Mouse (Mus musculus): Measurements from ENCODE around the gene Cfap221.

Cfap221 gene

GRCm38 (mm10) chr1:120006844-120007790, 10.1 kb upstream of the Cfap221 start, which contains the start of gene Sctr:
TSS of gene Sctr (plus strand) at chr1:120006894.
- no peak for DNase-seq (ENCODE audit: low read depth, low spot score)

DNA sequence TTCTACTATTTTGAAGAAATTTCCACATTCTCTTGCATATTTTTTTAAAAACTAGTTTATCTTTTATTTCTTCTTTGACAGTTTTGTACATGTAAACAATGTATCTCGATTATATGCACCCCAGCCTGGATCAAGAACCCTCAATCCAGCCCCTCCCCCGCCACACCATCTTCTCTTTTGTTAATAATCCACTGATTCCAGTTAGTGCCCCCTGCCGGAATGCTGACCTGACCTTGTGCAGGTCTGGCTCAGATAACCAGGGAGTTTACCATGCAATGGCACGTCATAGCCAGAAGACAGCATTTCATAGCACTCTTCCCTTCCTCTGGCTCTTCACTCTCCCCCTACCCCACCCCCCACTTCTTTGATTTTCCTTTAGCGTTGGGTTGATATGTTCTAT, 610 bp upstream of the Cfap221 start:
- DNase-seq (ENCODE audit: low read depth, low spot score), result no peak

- DNase-seq (ENCODE audit: low read depth, low spot score), result no peak
Observed at GRCm38 (mm10) chr1:119986555-119986954, 10.5 kb downstream of the Cfap221 start.

DNA sequence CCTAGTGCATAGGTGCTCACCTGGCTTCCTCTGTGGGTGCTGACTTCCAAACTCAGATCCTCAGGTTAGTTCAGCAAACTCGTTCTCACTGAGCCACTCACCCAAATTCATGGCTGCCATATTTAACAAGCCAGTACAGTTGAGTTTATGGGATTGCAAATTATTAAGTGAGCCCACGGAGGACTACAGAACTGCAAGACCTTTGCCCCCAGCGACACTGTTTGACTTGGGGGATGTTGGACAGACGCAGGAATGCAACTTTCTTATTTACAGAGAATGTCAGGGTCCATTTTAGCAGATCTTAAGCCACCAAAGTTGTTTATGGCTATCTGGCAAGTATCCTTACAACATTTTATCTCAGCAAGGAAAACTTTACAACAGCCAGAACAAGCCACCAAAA, 21.9 kb downstream of the Cfap221 start:
- no peak for DNase-seq (ENCODE audit: low read depth, low spot score)

DNA sequence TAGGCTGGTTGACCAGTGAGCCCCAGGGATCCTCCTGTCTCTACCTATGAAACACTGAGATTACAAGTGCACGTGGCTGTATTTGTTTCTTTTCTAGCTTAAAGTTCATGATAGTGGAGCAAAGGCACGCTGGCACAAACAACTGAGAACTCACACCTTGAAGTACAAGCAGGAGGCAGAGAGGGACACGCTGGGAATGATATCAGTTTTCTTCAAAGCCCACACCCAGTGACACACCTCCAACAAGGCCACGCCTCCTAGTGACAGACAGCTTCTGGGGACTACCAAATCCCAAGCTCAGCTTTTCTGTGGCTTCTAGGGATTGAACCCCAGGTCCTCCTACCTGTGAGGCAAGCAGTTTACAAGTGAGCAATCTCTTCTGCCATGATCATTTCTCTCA, 23.9 kb downstream of the Cfap221 start:
- no peak for DNase-seq (ENCODE audit: low read depth, low spot score)

DNA sequence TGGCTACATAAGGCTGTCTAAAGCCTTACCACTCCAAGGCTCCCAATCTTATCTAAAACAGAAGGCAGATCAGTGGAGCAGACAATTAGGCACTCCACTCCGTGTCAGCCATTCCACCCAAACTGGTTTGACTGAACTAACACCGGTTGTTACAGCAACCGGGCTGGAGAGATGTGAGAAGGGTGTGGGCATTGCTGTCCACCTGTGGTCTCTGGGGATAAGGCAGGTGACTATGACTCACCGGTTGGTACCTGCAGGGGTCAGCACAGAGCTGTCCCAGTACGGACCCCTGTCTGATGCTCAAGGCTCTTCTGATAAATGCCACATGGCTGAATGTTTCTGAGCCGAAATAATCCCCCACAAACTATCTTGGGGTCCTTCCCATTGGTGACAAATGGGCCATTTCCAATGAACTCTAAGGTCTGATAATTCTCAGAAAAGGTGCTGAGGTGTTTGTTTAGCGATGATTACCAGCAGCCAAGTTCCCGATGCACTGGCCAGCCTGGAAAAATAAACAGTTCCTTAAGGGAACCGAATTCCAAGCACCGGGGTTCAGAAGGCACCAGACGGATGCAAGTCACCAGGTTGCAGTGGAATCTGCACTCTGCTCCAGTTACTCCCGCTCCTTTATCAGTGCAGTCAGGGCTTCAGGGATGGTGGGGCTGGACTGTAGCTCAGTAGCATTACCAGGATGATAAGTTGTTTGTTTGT, 31.1 kb downstream of the Cfap221 start:
- DNase-seq (ENCODE audit: low read depth, low spot score), result no peak

- no peak for DNase-seq (ENCODE audit: low read depth, low spot score)
Observed at GRCm38 (mm10) chr1:119959920-119960319, 37.1 kb downstream of the Cfap221 start.

DNA sequence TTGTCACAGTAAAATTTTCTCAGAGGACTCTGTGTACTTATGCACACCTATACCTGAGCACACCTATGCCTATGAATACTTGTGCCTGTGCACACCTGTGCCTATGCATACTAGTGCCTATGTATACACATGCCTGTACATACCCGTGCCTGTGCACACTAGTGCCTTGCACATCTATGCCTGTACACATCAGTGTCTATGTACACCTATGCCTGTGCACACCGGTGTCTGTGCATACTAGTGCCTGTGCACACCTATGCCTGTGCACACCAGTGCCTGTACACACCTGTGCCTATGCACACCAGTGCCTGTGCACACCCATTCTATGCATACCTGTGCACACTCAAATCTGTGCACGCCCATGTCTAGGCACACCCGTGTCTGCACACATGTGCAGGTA, 37.6 kb downstream of the Cfap221 start:
- DNase-seq (ENCODE audit: low read depth, low spot score), result no peak

GRCm38 (mm10) chr1:119957716-119958222, 39.3 kb downstream of the Cfap221 start:
- DNase-seq (ENCODE audit: low read depth, low spot score), result no peak

DNA sequence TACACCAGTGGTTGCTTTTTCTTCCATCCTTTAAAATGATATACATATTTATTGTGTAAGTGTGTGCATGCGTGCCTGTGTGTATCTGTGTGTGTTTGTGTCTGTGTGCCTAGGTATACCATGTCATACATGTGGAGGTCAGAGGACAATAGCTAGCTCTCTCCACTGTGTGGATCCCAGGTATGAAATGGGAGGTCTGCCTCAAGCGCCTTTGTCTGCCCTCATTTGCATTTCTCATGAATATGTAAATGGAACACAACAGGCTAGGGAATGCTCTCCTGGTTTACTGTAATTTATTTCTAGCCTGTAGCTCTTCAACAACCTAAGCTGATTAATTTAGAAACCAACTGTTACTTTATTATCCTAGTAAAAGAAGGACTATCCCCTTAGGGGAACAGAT, 42.4 kb downstream of the Cfap221 start:
- DNase-seq (ENCODE audit: low read depth, low spot score), result no peak

DNA sequence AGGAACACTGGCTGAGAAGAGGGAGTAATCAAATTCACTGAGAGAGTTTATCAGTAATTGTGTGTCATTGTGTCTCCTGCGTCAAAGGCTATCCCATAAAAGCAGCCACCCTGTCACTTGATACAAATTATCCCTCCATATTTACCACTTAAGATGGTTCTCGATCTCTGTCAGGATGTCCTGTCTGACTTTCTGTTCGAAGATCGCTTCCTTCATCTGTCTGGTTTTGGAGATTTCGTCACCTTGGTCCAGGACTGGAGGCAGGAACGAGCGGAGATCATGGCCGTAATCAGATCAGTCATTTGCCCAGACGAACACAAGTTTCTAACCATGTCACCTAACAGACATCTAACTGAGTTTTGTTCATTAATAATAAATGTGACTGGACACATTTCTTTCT, 43.6 kb downstream of the Cfap221 start:
- no peak for DNase-seq (ENCODE audit: low read depth, low spot score)

DNA sequence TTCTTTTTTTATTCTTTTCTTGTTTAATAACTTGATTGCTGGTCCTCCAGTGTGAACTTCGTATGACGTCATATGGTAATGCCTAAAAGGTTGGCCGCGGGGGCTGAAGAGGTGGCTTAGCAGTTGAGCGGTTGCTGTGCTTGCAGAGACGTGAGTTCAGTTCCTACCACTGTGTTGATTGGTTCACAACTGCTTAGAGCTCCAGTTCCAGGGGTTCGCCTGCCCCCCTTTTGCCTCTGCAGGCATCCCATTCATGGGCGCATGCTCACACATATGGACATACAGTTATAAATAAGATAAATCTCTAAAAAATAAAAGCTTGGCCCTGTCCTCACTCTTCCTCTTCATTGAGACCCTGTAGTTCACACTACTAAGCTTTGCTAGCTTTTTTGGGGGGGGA, 46.9 kb downstream of the Cfap221 start:
- DNase-seq (ENCODE audit: low read depth, low spot score), result no peak

- no peak for DNase-seq (ENCODE audit: low read depth, low spot score)
Observed at GRCm38 (mm10) chr1:119936861-119937260, 60.2 kb downstream of the Cfap221 start.

DNA sequence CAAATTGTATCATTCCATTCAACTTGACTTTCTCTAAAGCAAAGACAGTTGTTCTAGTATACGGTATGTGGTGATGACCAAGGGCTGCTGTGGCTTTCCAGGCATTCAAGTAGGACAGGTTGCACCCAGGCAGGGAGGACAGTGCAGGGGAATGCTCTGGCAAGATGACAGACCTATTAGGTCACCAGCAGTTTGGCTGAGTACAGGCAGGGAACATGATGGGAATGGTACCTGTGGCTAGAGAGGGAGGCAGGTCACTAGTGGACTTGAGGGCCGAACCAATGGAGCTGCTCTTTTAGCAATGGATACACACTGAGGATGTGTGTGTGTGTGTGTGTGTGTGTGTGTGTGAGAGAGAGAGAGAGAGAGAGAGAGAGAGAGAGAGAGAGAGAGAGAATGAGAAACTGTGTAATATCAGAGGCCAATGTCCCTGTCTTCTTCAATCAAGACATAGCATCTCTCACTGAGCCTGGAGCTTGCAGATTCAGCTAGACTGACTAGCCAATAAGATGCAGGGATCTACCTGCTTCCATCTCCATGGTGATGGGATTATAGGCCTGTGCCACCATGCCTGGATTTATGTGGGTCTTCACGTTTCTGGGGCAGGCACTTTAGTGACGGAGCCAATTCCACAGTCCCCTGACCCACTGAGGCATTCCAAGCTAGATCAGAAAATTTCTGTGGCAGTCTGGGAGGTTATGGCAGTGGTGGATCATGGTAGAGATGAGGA, 65.4 kb downstream of the Cfap221 start:
- DNase-seq (ENCODE audit: low read depth, low spot score), result no peak

DNA sequence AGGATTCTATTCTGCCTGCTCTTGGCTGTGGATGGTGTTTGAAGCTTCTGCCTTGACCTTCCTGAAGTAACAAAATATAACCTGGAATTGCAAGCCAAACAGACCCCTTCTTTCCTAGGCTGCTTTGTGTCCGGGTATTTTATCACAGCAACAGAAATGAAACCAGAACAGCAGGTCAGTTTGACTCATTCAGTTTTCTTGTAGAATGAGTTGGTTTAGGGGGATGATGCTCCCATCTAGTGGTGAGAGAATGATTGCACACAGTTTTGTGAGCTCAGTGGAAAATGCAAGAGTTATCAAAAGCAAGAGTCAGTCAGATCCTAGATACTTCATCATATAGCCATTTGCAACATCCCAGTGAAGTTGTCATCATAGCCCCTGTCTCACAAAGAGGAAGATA, 67.3 kb downstream of the Cfap221 start:
- peak; percentile 43 for DNase-seq (ENCODE audit: low read depth, low spot score)

- DNase-seq (ENCODE audit: low read depth, low spot score), result peak; percentile 54
Observed at GRCm38 (mm10) chr1:119919299-119919698, 77.7 kb downstream of the Cfap221 start.

DNA sequence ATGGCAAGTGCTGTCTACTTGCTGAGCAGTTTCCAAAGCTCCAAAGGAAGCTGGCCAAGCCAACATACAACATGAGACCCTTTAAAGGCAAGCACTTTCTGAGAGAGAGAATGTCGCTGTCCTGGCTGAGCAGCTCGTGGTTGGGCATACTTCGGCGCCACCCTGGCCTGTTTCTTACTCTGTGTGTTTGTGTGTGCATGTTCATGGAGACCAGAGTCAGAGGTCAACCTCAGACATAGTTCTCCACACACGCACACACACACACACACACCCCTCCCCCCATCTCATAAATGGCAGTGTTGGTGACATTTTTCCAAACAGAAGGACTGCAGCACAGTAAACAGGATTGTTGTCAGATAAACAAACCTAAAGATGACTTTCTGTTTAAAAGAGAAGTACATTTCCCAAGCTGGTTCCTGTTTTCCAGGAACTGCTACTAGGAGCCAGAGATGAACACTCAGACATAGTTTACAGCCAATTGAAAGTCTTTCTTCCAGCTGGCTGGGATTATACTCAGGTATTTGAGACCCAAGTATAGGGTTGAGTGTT, 80.1 kb downstream of the Cfap221 start:
- no peak for DNase-seq (ENCODE audit: low read depth, low spot score)

DNA sequence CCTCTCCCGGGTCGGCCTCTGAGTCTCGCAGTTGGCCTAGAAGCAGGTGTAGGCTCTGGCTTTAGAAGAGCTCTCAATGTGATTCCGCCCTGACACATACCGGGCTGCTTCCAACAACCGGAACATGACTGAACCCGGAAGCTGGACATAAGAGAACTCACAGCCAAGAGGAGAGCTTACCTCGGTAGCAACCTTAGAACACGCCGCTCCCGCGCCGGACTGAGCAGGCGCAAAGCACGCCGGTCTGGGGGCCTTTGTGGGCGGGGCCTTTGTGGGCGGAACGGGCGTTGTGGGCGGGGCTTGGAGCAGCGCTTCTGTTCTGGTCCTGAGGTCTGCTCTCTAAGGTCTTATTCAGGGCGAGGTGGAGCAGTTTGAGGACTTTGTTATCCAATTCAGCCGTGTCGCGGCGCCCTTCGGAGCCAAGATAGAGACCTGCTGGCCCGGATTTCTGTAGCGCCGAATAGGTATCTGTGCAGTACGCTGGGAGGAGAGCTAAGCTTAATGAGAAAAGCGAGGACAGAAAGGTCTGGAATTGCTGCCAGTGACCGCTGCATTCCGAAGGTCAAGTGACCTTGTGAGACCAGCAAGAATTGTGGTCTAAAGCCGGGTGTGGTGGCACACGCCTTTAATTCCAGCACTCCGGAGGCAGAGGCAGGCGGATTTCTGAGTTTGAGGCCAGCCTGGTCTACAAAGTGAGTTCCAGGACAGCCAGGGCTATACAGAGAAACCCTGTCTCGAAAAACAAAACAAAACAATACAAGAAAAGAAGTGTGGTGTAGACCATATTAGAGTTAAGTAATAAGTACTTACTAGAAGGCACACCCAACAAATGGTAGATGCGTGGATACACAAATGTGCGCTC, 83.8 kb downstream of the Cfap221 start, which contains the start of gene Tmem177:
Gene Tmem177 (minus strand): TSS at position 256 of the 862 bp plus-strand sequence.
- peak; percentile 95 for DNase-seq (ENCODE audit: low read depth, low spot score)

GRCm38 (mm10) chr1:119907206-119907748, 89.8 kb downstream of the Cfap221 start:
- DNase-seq (ENCODE audit: low read depth, low spot score), result no peak

DNA sequence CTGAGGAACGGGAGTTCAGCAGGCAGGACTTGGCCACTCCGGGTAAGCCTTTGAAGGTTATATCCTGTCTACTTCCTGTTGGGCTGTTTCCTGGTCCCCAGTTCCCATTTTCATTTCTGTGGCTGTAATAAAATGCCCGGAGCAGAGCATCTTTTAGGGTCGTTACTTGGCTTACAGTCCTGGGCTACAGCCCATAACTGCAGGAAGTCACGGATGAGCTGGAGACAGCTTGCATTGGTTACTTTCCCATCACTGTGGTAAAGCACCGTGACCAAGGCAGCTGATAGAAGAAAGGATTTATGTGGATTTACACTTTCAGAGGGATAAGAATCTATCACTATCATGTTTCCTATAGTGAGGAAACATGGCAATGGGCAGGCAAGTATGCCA, 93.8 kb downstream of the Cfap221 start:
- no peak for DNase-seq (ENCODE audit: low read depth, low spot score)
